Mouse (Mus musculus) hindbrain, embryonic 14.5 days (tissue): ENCODE measurements around the gene Slc25a39. TPM values are rescaled to one million over a fixed set of nuclear protein-coding genes. Genes with fewer than 3 reads are reported as not detected.

ENCODE experiments used
- ATAC-seq: fragments of 200-750 bp; cut with Nextera tagmentation; 2 replicates; pipeline ENCODE4 v1.8.0; 2017; ENCODE audit warnings: moderate number of reproducible peaks, mild to moderate bottlenecking, moderate TSS enrichment, moderate library complexity; ENCODE audit not compliant: low FRiP score
- DNase-seq: peaks from one replicate; pipeline ENCODE4 v3.0.0-alpha.2; 2015; ENCODE audit warnings: low spot score
- H3K27ac ChIP-seq: fragments of 300-500 bp; sonication (generic); 2 replicates; pipeline ENCODE4 v1.5.1; 2014; ENCODE audit warnings: mild to moderate bottlenecking, moderate library complexity
- H3K27me3 ChIP-seq: fragments of 300-500 bp; sonication (generic); 2 replicates; pipeline ENCODE4 v1.6.1; 2014; ENCODE audit warnings: mild to moderate bottlenecking, low read length, mixed read lengths; ENCODE audit not compliant: control insufficient read depth, insufficient read depth
- H3K36me3 ChIP-seq: fragments of 300-500 bp; sonication (generic); replicated peaks from 2 replicates; pipeline ENCODE4 v1.6.1; 2014; ENCODE audit not compliant: control insufficient read depth, insufficient read depth
- H3K4me1 ChIP-seq: fragments of 300-500 bp; sonication (generic); replicated peaks from 2 replicates; pipeline ENCODE4 v1.6.1; 2014; ENCODE audit warnings: antibody characterized with exemption, low read length, mixed read lengths; ENCODE audit not compliant: control insufficient read depth, insufficient read depth
- H3K4me2 ChIP-seq: fragments of 300-500 bp; sonication (generic); replicated peaks from 2 replicates; pipeline ENCODE4 v1.6.1; 2014; ENCODE audit warnings: mild to moderate bottlenecking, moderate library complexity
- H3K4me3 ChIP-seq: fragments of 300-500 bp; sonication (generic); replicated peaks from 2 replicates; pipeline ENCODE4 v1.5.1; 2014; ENCODE audit warnings: mild to moderate bottlenecking, low read length
- H3K9ac ChIP-seq: fragments of 300-500 bp; sonication (generic); 2 replicates; pipeline ENCODE4 v1.6.1; 2014
- H3K9me3 ChIP-seq: fragments of 300-500 bp; sonication (generic); 2 replicates; pipeline ENCODE4 v1.6.1; 2016; ENCODE audit warnings: low read length; ENCODE audit not compliant: control insufficient read depth
- WGBS: fragments of 180-500 bp; shearing (Covaris S2); extraction: QIAGEN DNeasy Blood & Tissue Kit; methylation state at CpG from one replicate; pipeline ENCODE4 v1.1.7; 2014; 5-methylcytosine and 5-hydroxymethylcytosine counted together
- polyA plus RNA-seq: library from polyadenylated mRNA; unstranded; fragments of >200 nt; fragmentation: Nextera tagmentation; extraction: Ambion mirVana; gene quantifications from 2 replicates; pipeline ENCODE4 v1.2.1, GENCODE M21; 2014

Slc25a39 gene
- polyA plus RNA-seq, 1 experiment from 2014 or later = 154 TPM

DNA sequence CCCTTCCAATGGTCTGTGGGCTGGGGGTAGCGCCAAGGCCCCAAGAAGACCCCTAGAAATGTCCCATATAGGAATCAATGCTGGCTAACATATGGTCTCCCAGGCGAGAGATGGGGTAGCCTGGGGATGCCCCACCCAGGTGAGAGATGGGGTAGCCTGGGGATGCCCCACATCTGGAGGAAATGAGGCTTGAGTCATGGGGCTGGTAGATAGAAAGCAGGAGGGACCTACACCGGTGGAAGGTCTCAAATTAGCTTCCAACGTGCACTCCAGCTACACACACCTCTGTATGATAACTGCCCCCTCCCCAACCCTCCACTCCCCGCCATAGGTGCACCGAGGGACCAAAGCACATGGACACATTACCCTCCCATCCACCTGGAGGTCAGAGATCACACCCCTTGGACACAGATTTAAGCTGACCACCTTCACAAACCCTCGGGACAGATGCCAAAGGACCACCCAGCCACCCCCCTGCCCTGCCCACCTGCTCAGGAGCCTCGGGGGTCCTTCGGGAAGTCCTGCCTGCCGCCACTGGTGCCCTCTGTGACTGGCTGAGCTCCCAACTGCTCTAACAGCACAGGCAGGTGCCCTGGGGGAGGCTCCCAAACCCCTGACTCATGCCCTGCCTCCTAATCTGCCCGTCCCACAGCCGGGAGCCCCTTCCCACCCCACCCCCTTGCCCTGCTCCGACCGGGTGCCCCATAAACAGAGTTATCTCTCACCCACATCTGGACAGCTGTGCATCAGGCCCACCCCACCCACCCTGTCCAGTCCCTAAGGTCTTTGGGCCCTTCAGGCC is 43.0 kb downstream of the Slc25a39 start:
- WGBS = 80% methylated on average over 14 of the region's 14 CpGs
- no peaks in the 10 kb centered on the region for H3K4me1 ChIP-seq
- DNase-seq = no peak
- no peaks in the 10 kb centered on the region for H3K9me3 ChIP-seq
- no peak for ATAC-seq
- no peak overlapping the region for H3K9ac ChIP-seq
- H3K36me3 ChIP-seq = no peaks in the 10 kb centered on the region
- no peak overlapping the region for H3K27ac ChIP-seq
- no peak overlapping the region for H3K4me2 ChIP-seq
- H3K27me3 ChIP-seq = no peaks in the 10 kb centered on the region
- H3K4me3 ChIP-seq = no peak overlapping the region

DNA sequence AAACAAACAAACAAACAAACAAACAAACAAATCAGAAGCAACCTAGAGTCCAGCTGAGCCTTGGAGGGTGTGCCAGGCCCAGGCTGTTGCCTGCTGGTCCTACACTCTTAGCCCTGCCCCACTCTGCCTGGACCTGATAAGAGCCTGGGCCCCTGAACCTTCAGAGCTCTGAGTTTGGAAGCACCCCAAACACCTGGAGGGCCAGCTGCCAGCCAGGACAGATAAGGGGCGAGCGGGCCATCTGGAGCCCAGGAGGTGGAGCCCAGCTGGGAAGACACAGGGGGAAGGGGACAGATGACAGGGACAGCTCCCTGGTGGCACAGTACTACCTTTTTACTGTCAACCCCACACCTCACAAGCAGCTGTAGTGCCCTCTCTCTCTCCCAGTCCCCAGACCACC is 44.1 kb downstream of the Slc25a39 start:
- H3K27ac ChIP-seq = no peak overlapping the region
- H3K36me3 ChIP-seq = no peaks in the 10 kb centered on the region
- H3K4me1 ChIP-seq = no peaks in the 10 kb centered on the region
- ATAC-seq (no peak), DNase-seq (no peak)
- H3K9me3 ChIP-seq = no peaks in the 10 kb centered on the region
- no peak overlapping the region for H3K9ac ChIP-seq
- 72% methylated on average over 2 of the region's 2 CpGs for WGBS
- H3K27me3 ChIP-seq = no peaks in the 10 kb centered on the region
- H3K4me3 ChIP-seq = no peak overlapping the region
- H3K4me2 ChIP-seq = no peak overlapping the region

DNA sequence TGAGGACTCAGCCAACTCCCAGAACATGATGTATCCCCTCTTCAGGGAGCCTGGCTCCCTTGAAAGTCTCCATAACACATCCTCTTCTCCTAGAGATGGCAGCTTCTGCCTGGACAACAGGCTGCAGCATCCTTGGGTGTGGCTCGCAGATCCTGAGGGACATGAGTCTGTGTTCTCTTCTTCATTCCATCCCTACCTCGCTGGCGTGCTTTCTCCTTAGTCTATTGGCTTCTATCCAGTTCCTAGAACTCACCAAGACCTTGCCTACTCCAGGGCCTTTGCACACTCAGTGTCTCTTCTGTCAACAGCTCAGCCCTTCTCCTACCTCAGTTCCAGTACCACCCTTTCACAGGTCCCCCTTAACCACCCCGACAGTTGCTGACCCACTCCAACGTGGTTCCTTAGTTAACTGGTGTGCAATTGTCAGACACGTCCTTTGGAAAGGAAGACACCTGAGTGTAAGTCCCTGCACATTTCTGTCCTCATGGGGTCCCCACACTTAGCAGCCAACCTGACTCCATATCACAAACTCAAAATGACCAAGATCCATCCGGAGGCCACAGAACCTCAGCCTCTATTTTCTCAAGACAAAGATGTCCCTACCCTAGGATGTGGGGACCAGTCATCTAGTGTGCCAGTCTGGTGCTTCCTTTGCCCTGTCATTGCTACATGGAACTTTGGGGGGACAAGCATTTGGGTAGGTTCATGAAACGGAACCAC is 45.8 kb downstream of the Slc25a39 start:
- no peak for DNase-seq
- ATAC-seq = no peak
- Histone ChIP-seq H3K9me3 (no peaks in the 10 kb centered on the region), H3K27me3 (no peaks in the 10 kb centered on the region), H3K4me2 (no peak overlapping the region), H3K36me3 (no peaks in the 10 kb centered on the region), H3K27ac (no peak overlapping the region), H3K4me3 (no peak overlapping the region), H3K9ac (no peak overlapping the region), H3K4me1 (no peaks in the 10 kb centered on the region)
- WGBS = 89% methylated on average over 8 of the region's 8 CpGs

DNA sequence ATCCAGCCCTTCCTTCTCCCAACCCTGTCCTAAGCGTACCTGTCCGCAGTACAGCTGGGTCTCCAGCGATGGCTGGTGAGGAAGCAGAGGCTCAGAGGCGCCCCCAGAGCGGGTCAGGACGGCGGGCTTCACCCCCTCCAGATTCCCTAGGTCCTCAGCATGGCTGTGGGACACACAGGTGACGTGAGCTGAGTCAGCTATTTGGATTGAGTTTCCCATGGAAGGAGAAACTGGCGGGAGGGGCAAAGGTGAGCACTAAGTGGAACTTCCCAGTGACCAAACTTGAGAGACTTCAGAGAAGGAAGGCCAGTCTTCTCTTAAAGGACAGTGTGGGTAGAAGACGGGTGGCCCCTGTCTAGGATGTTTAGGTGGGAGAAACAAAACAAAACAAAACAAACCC is 49.4 kb downstream of the Slc25a39 start:
- ATAC-seq (no peak), DNase-seq (no peak)
- H3K27ac ChIP-seq = no peak overlapping the region
- no peaks in the 10 kb centered on the region for H3K36me3 ChIP-seq
- no peaks in the 10 kb centered on the region for H3K9me3 ChIP-seq
- no peak overlapping the region for H3K4me2 ChIP-seq
- WGBS = 71% methylated on average over 10 of the region's 10 CpGs
- H3K27me3 ChIP-seq = no peaks in the 10 kb centered on the region
- no peak overlapping the region for H3K9ac ChIP-seq
- no peak overlapping the region for H3K4me3 ChIP-seq
- H3K4me1 ChIP-seq = no peaks in the 10 kb centered on the region

DNA sequence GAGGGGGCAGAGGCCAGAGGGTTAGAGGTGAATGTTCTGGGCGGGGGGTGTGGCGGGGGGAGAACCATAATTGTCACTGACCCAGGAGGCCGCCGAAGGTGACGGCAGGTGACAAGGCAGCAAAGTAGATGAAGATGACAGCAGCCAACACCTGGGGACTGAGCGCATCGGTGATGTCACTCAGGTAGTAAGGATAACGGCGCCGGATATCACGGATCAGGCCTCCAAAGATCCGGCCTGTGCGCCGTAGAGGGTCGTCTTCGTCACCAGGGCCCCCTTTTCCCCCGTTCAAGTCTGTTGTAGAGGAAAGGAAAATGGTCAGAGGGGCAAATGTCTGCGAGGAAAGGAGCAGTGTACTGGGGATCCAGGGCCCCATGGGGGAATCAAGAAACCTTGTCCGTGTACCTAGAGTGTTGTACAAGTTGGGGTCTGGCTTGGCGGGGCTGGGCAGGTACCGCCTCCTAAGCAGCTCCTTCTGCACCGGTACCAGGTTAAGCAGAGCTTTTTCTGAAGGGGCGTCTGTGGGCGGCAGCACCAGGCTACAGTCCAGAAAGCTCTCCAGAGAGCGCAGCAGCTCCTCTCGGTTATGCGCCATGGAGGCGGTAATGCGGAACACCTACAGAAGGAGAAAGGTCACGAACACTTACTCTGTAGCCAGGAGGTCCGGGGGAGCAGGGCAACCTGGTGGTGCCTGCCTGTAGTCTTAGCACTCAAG is 51.0 kb downstream of the Slc25a39 start:
- Histone ChIP-seq H3K9me3 (no peaks in the 10 kb centered on the region), H3K4me2 (no peak overlapping the region), H3K27me3 (no peaks in the 10 kb centered on the region), H3K4me3 (no peak overlapping the region), H3K27ac (no peak overlapping the region), H3K9ac (no peak overlapping the region), H3K36me3 (no peaks in the 10 kb centered on the region), H3K4me1 (no peaks in the 10 kb centered on the region)
- 77% methylated on average over 31 of the region's 31 CpGs for WGBS
- no peak for DNase-seq
- no peak for ATAC-seq

DNA sequence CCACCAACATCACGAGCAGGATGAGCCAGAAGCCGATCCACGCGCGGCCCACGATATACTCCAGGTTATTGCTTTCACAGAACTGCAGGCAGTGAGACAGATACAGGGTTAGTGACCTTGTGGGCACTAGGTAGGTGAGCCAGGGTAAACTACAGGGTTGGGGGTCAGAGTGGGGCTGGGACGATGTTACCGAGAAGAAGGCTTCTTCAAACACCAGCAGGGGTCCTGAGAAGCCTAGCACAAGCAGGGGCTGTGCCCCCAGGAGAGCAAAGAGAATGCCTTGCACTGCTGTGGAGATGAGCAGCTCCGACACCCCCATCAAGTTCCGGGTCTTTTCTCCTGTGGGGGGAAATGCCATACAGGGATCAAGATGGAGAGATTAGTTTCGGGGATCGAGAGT is 51.6 kb downstream of the Slc25a39 start:
- ATAC-seq (no peak), DNase-seq (no peak)
- no peak overlapping the region for H3K4me3 ChIP-seq
- no peak overlapping the region for H3K27ac ChIP-seq
- H3K27me3 ChIP-seq = no peaks in the 10 kb centered on the region
- no peaks in the 10 kb centered on the region for H3K4me1 ChIP-seq
- no peak overlapping the region for H3K9ac ChIP-seq
- no peak overlapping the region for H3K4me2 ChIP-seq
- 83% methylated on average over 12 of the region's 12 CpGs for WGBS
- H3K36me3 ChIP-seq = no peaks in the 10 kb centered on the region
- H3K9me3 ChIP-seq = no peaks in the 10 kb centered on the region

DNA sequence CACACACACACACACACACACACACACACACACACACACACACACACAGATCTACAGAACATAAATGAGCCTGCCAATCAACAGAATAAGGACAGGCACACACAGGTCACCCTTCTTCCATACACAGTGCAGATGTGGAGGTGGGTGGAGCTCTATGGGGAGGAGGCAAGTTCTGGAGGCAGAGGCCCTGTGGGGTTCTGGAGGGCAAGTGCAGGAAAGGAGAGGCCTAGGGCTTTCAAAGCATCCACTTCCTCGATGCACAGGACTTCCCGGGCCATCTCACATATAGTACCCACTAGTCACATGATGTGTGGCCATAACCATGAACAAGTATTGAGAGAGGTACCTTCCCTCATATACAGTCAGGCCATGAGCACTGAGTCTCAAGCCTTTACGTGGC is 52.2 kb downstream of the Slc25a39 start:
- H3K36me3 ChIP-seq = no peaks in the 10 kb centered on the region
- no peaks in the 10 kb centered on the region for H3K4me1 ChIP-seq
- H3K9me3 ChIP-seq = no peaks in the 10 kb centered on the region
- DNase-seq (no peak), ATAC-seq (no peak)
- no peak overlapping the region for H3K4me3 ChIP-seq
- no peak overlapping the region for H3K9ac ChIP-seq
- 94% methylated on average over 3 of the region's 3 CpGs for WGBS
- H3K27ac ChIP-seq = no peak overlapping the region
- no peak overlapping the region for H3K4me2 ChIP-seq
- H3K27me3 ChIP-seq = no peaks in the 10 kb centered on the region

DNA sequence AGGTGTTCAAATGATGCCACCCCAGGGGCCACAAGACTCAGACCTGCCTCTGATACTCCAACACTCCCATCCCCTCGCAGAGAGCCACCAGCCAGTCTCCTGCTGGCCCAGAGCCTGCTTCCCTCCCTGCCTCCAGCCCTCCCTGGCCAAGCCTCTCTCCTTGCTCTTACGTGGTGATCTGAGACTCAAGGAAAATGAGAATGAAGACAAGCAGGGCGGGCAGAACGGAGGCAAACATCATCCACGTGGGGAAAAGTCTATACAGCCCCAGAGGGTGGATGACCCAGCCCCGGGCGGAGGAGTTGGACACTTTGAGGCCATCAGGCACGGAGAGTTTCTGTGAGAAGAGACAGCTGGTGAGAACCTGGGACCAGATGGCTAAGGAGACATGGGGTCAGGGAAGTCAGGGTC is 54.7 kb downstream of the Slc25a39 start:
- H3K27me3 ChIP-seq = no peaks in the 10 kb centered on the region
- DNase-seq (no peak), ATAC-seq (no peak)
- H3K36me3 ChIP-seq = no peaks in the 10 kb centered on the region
- H3K9ac ChIP-seq = no peak overlapping the region
- no peak overlapping the region for H3K4me2 ChIP-seq
- H3K4me3 ChIP-seq = no peak overlapping the region
- no peaks in the 10 kb centered on the region for H3K9me3 ChIP-seq
- H3K4me1 ChIP-seq = no peaks in the 10 kb centered on the region
- 50% methylated on average over 8 of the region's 8 CpGs for WGBS
- H3K27ac ChIP-seq = no peak overlapping the region
